Mouse (Mus musculus) kidney, adult 10 weeks (tissue): ENCODE data around the gene Hnrnpul2. TPM values are rescaled to one million over a fixed set of nuclear protein-coding genes. Genes with fewer than 3 reads are reported as not detected.

Source experiments
- polyA plus RNA-seq: library from polyadenylated mRNA; stranded (reverse); fragments of 350-450 nt; fragmentation: Illumina TruSeq; extraction: RNeasy Lipid Tissue Mini Kit (QIAGEN cat#74804); gene quantifications from one replicate; pipeline ENCODE4 v1.2.3, GENCODE M21; 2014; ENCODE audit warnings: low read depth, low replicate concordance

Hnrnpul2 gene
- polyA plus RNA-seq, 1 experiment from 2014 or later: 109 TPM

Other genes with a start within 250 kb of the Hnrnpul2 start
- gene Slc22a8, start 228.8 kb upstream of the Hnrnpul2 start, polyA plus RNA-seq: 94.7 TPM
- 75.4 TPM for gene Slc22a6, start 202.0 kb upstream of the Hnrnpul2 start, polyA plus RNA-seq
- not detected for gene Chrm1, start 156.2 kb upstream of the Hnrnpul2 start, polyA plus RNA-seq
- gene Slc3a2, start 96.6 kb upstream of the Hnrnpul2 start, polyA plus RNA-seq: 283 TPM
- 6.9 TPM for gene Wdr74, start 84.2 kb upstream of the Hnrnpul2 start, polyA plus RNA-seq
- not detected for gene 1700092M07Rik, start 79.3 kb upstream of the Hnrnpul2 start, polyA plus RNA-seq
- 39.9 TPM for gene Stx5a, start 78.6 kb upstream of the Hnrnpul2 start, polyA plus RNA-seq
- gene Nxf1, start 62.9 kb upstream of the Hnrnpul2 start, polyA plus RNA-seq: 50.7 TPM
- gene Tmem223, start 49.0 kb upstream of the Hnrnpul2 start, polyA plus RNA-seq: 44.7 TPM
- 44.0 TPM for gene Tmem179b, start 45.5 kb upstream of the Hnrnpul2 start, polyA plus RNA-seq
- gene Taf6l, start 33.6 kb upstream of the Hnrnpul2 start, polyA plus RNA-seq: 0.77 TPM
- 71.4 TPM for gene Polr2g, start 21.4 kb upstream of the Hnrnpul2 start, polyA plus RNA-seq
- gene Zbtb3, start 17.5 kb upstream of the Hnrnpul2 start, polyA plus RNA-seq: 0.28 TPM
- gene Ttc9c, start 677 bp upstream of the Hnrnpul2 start, polyA plus RNA-seq: 58.2 TPM
- gene AC129217.1, start 9.8 kb downstream of the Hnrnpul2 start, polyA plus RNA-seq: not detected
- 21.8 TPM for gene Bscl2, start 17.5 kb downstream of the Hnrnpul2 start, polyA plus RNA-seq
- not detected for gene Gng3, start 19.2 kb downstream of the Hnrnpul2 start, polyA plus RNA-seq
- 0.69 TPM for gene Lrrn4cl, start 30.8 kb downstream of the Hnrnpul2 start, polyA plus RNA-seq
- 17.7 TPM for gene Ubxn1, start 51.5 kb downstream of the Hnrnpul2 start, polyA plus RNA-seq
- gene Uqcc3, start 60.9 kb downstream of the Hnrnpul2 start, polyA plus RNA-seq: 6.6 TPM
- 56.4 TPM for gene Lbhd1, start 63.7 kb downstream of the Hnrnpul2 start, polyA plus RNA-seq
- gene Gm49403, start 63.9 kb downstream of the Hnrnpul2 start, polyA plus RNA-seq: not detected
- gene 1810009A15Rik, start 68.8 kb downstream of the Hnrnpul2 start, polyA plus RNA-seq: 17.3 TPM
- not detected for gene Gm49416, start 68.9 kb downstream of the Hnrnpul2 start, polyA plus RNA-seq
- 0.32 TPM for gene Ints5, start 73.0 kb downstream of the Hnrnpul2 start, polyA plus RNA-seq
- gene Ganab, start 78.1 kb downstream of the Hnrnpul2 start, polyA plus RNA-seq: 80.0 TPM
- gene B3gat3, start 100.4 kb downstream of the Hnrnpul2 start, polyA plus RNA-seq: 5.2 TPM
- gene Rom1, start 109.3 kb downstream of the Hnrnpul2 start, polyA plus RNA-seq: 0.40 TPM
- gene Eml3, start 109.5 kb downstream of the Hnrnpul2 start, polyA plus RNA-seq: 2.1 TPM
- gene Mta2, start 121.9 kb downstream of the Hnrnpul2 start, polyA plus RNA-seq: 47.2 TPM
- gene Tut1, start 133.8 kb downstream of the Hnrnpul2 start, polyA plus RNA-seq: 2.3 TPM
- 56.6 TPM for gene Eef1g, start 147.0 kb downstream of the Hnrnpul2 start, polyA plus RNA-seq
- 25.5 TPM for gene Ahnak, start 169.3 kb downstream of the Hnrnpul2 start, polyA plus RNA-seq